Mouse (Mus musculus) activated CD4-positive, CD25-positive, alpha-beta regulatory T cell, adult 9 weeks (primary cell): Measurements from ENCODE around the gene Usp12. TPM values are rescaled to one million over a fixed set of nuclear protein-coding genes. Genes with fewer than 3 reads are reported as not detected.

Source experiments
- polyA plus RNA-seq: library from polyadenylated mRNA; unstranded; fragments of 100-300 nt; shearing (Covaris generic); gene quantifications from one replicate; pipeline ENCODE4 v1.2.1, GENCODE M21; 2017

Usp12 gene
- 3.2 TPM for polyA plus RNA-seq

DNA sequence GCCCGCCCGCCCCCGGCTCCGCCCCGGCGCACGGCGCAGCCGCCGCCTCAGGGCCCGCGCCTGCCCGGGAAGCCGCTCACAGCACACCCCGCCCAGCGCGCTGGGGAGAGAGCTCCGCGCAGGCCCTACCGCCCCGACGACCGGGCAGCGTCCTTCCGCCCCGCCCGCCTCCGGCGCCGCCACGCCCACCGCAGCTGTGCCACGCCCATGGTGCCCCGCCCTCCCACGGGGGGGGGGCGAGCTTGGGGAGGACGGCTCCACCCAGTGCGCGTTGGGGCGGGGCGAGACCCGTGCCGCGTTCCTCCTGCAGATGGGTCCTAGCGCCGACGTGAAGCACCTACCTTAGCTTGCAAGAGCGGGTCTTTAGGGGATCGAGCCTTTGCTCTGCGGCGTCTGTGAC, at the start of gene Usp12:
Usp12 (minus strand) TSS at position 154 of the 400 bp plus-strand sequence.

GRCm38 (mm10) chr5:146832769-146833448, 38.1 kb upstream of the Usp12 start, which contains the start of gene Rpl21:
TSS of gene Rpl21 (plus strand) at chr5:146832890.

Other genes starting within 250 kb of the Usp12 start
- gene Gm3415, start 238.9 kb downstream of the Usp12 start, polyA plus RNA-seq, result not detected
- gene Gpr12, start 209.8 kb downstream of the Usp12 start, polyA plus RNA-seq, result not detected
- gene Rpl21, start 37.9 kb upstream of the Usp12 start, polyA plus RNA-seq, result 439 TPM
- 8.4 TPM for gene Rasl11a, start 50.1 kb upstream of the Usp12 start, polyA plus RNA-seq
- gene Gtf3a, start 153.7 kb upstream of the Usp12 start, polyA plus RNA-seq, result 32.4 TPM
- gene Mtif3, start 168.8 kb upstream of the Usp12 start, polyA plus RNA-seq, result 37.5 TPM